Mouse (Mus musculus) lung, postnatal 4 days (tissue): ENCODE measurements at regions not wholly inside any gene's neighbourhood (a gene's known extent, or its start where the extent isn't known, plus 50 kb on each side); places are given as distances from the start of the nearest gene placed in this dataset.

Experiments used
- DNase-seq, 2 experiments: peaks; one replicate each; pipeline ENCODE4 v3.0.0; 2021

DNA sequence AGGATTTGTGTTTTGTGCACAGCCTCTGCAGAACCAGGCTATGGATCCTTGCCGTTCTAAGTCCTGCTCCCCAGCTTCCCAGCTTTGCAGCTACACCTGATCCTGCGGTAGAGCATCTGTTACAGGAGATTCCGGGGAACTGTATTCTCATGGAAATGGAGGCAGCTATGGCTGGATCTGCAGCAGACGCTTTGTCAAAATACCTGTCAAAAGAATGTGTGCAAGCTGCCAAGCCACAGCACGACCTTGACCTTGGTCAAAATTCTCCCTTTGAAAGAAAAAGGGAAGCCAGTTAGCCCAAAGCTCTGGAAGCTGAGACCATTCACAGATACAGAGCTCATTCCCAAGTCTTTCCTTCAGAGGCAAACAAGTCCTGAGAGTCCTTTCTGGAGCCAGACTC lies 255.3 kb downstream of the Med13l start:
- no peak for DNase-seq

DNA sequence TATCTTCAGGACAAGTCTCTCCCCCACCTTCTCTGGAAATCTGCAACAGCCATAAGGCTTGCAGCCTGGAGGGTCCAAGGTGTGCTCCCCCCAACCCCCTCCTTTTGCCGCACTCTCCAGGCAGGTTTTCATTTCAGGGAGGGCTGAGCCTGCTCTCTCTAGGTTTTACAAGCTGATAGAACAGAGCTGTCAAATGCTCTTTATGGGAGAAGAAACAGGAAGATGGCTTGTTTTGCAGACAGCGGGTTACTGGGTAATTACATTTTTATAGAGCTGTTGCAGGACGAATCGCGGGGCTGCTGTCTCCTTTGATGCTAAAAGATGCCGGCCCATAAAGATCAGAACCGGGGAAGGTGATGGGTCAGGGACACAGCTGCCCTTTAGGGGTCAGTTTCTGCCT lies 257.8 kb downstream of the Med13l start:
- no peak for DNase-seq

DNA sequence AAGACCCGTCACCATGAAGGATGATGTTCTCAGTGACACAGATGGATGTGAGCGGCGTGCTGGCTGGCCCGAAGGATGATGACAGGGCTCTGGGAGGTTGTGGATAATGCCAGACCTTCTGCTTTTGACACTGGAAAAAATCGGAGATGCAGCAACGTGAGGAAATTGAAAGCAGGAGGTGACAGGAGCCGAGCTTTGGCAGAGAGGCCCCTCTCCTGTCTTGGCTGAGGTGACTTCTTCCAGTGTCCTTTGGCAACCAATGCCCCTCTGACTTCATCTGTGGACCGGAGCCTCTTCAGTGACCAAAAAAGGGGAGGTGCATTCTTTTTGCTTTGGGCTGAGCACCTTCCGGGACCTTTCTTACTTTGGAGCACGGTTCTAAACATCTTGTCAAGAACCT lies 264.3 kb downstream of the Med13l start:
- peak in 1 of 2 experiments; percentile 27 for DNase-seq

DNA sequence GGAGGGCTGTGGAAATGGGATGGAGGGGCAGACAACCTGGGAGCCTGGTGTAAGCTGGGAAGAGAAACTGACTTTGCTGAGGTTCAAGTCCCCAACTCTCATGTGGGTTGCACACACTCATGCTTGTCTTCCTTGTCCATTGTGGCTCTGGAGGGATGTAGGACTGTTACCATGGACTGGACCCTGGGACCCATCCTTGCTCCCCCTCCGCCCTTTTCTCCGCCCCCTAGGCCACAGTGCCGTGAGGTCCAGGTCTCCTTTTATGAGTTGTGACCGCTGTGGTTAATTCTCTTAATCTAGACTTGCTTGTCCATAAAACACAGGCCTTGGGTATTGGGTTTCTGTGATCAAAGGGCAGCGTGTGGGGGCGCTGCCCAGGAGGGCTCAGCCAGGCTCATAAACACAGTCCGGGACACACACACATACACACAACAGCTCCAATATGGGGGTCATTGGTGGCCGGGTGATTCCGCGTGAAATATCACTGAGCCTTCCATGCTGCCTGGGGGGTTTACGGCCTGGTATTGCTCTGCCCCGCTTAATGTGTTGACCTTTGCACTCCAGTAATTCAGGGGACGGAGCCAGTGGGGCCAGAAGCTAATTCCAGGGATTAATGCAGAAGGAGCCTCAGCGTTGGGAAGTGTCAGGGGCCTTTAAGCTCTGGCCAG lies 268.7 kb downstream of the Med13l start:
- DNase-seq: no peak

DNA sequence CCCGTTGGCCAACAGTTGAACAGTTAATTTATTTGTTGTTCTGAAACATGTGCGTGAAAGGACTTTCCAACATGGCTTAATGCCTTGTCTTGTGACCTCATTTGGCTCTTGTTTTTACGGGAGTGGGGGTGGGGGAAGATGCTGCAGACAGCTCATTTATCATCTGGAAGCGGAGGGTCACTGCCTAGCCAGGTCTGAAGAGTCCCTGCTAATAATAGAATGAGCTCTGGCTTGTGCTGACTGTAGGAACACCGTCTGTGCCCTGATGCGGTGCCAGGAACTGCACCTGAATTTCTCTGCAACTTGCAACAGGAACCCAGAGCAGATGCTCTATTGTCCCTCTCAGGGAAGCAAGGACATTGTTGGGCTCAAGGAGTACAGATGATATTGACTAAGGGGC lies 272.2 kb downstream of the Med13l start:
- no peak for DNase-seq

DNA sequence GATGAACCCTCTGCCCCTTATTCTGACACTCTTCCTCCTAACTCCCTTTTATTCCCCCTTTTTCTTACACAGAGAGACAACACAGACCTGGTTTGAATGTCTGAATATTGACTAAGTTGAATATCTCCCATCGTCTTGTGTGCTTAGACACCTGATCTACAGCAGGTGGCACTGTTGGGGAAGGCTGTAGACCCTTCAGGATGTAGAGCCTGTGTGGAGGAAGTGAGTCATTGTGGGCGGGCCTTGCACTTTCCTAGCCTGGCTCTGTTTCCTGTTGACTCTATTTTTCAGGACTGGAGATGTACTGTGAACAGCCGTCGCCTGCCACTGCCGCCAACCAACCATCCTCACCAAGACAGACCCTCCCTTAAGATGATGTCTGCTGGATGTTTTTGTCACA lies 273.6 kb downstream of the Med13l start:
- DNase-seq: no peak

DNA sequence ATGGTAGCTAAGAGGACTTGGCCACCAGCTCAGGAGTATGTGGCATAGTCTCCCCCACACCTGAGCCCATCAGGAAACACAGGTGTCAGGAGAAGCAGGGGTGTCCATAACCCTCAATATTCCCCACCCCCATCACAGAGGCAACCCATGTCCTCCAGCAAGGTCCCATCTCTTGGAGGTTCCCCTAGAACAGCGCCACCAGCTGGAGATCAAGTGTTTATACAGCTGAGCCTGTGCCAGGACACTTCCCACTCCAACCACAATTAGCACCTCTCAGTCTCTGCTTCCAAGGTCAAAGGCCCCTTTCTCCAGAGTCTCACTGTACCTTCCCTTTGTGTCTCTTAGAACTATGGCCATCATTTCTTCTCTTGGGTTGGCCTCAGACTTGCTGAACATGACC lies 276.5 kb downstream of the Med13l start:
- no peak for DNase-seq

DNA sequence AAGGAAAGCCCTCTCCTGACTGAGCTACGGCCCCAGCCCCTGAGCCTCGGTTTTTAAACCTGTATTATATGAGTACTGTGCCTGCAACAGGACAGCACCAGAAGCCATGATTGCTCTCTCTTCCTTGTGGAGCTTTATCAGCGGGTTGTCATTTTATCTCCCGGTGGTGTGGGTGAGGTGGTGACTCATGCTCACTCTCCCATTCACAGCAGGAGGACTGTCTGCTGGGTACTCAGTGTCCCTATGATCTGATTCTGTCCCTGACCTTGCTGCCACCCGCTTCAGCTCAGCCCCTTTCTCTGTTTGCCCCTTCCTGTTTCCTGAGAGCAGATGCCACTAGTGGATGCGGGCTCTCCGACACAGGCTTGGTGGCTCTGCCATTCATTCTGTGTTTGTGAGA lies 277.9 kb downstream of the Med13l start:
- no peak for DNase-seq

DNA sequence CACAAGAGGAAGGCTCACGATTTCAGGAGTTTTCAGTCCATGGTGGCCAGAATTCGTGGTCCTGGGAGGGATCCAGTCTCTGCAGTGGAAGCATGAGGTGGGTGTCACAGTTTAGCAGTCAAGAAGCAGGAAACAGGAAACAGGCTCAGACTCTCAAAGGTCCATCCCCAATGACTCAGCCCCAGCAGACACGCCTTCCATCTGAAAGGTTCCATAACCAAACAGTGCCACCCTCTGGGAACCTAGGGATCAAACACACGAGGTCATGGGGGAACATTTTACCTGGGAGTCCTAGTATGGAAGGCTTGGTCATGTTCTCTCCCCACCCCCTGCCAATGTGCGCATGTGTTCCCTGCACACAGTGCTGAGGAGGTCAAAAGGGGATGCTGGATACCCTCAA lies 279.4 kb downstream of the Med13l start:
- DNase-seq: no peak

DNA sequence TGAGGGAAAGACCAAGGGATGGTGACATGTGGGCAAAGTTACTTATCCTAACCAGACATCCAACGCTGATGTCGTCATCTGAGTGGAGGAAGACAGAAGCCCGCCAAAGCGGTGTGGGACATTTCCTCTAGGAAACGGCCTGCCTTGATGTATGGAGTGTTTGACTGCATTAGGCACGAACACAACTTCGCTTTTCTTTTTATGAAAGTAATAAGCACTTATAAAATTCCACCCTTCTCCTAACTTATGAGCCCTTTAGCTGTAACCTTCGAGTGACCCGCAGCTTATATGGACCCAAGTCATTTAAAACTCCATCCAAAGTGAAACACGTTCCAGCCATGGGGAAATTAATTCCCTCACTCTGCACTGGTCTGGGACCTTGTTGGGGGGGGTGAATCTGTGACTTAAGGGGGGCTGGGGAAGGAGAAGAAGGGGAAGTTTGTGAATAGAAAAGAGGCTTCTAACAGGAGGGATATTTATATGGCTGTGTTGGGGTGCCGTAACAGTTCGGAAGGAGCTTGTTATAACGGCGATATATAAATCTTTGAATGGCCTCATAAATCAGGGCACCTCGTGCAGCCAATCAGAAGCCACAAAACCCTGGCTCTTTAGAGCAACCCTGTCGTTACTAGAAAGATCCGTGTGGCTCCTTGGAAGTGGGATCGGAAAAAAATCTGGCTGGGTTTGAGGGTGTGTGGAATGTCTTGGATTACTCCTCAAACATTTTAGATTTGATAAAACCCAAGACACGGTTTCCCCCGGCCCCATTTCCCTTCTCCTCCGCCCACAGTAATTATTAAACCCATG lies 280.9 kb downstream of the Med13l start:
- DNase-seq: peak in 1 of 2 experiments; percentile 10

DNA sequence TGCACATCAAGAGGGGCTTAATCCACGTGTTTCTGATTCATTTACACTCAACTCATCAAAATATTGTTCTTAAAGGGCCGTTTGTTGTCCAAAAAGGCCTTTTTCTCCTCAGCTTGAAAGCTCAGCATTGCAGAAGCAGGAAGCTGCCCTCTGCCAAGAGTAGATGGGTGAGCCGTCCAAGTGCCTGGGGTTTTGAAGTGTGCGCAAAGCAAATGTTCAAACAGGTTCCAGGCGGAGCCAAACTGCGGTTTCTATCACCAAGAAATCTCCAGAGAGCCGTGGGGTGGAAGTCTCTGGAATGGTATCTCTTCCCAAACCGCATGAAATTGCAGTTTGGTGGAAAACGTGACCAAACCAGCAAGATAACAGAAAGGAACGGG lies 281.5 kb downstream of the Med13l start:
- peak; percentile 27 to 52 for DNase-seq

DNA sequence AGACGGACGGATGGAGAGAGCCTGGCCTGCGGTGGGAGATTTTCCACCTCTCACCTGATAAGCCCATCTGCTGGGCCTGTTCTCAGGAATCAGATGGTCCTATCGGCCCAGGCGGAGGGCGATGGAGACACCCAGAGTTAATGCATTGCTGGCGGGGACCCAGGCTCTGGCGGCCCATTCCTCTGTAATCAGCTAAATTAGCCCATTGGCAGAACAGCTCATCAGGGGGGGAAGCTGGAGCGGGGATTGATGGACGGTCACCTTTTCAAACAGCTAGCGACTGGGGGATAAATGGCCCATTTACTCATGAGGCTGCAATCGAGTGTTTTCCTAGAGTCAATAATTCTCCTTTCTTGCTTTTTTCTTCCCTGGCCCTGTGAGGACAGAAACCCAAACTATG lies 296.5 kb downstream of the Med13l start:
- DNase-seq: no peak

DNA sequence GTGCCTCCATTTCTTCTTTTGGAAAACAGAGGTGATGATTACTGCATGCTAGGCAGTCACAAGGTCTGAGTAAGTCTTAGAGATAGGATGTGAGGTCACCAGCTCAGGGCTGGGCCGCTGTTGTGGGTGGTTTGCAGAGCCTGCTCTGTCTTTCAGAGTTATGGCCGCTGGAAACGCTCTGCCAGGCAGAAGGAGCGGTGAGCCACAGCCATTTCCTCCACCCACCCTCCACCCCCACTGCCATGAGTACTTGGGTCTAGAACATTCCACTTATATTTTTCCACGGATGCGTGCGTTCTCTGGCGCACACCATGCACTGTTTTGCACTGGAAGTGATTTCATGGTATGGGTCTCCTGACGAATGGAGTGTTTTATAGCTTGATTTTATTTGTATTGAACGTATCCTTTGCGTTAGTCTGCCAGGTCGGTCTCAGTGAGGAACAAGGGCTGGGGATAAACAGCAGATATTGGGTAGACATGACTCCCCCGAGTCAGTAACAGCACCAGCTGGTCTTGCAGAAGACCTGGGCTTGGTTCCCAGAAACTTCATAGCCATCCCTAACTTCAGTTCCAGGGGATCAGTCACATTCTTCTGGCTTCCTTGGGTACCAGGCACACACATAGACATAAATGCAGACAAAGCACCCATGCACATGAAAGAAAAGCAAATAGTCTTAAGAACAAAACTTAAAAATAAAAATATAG lies 300.8 kb downstream of the Med13l start:
- DNase-seq: no peak

DNA sequence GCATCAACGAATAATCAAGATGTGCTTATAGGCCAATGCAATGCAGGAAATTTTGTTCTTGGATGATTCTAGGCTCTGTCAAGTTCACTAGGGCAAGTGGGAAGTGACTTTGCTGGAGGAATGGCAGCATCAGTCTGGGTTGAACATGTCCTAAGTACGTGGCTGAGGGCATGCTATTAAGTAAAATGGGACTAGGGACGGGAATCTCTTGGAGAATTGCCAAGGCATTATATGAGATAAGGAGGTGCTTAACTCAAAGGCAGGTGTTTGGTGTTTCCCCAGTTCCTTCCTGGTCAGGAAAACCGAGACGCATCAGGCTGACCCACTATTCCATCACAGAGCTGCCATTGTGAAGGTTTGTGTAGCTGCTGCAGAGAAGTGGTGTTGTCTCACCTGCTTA lies 307.0 kb downstream of the Med13l start:
- no peak for DNase-seq

DNA sequence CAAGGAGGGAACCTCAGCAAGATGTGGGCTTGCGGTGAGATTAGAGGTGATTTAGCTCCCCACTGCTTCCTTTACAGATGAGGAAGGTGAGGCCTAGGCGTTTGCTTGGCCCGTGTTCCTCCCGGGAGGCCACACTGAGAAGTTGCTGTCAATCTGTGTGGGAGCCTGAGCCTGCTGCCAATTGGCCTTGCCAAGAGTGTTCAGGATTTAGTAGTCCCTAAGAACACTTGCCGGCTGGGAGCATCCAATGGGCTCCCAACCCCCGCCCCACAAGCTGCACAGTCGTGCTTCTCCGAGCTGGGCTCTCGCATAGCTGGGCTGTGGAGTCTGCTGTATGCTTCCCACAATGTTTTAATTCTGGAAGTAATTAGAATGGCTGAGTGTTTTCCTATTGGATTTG lies 308.9 kb downstream of the Med13l start:
- DNase-seq: no peak

DNA sequence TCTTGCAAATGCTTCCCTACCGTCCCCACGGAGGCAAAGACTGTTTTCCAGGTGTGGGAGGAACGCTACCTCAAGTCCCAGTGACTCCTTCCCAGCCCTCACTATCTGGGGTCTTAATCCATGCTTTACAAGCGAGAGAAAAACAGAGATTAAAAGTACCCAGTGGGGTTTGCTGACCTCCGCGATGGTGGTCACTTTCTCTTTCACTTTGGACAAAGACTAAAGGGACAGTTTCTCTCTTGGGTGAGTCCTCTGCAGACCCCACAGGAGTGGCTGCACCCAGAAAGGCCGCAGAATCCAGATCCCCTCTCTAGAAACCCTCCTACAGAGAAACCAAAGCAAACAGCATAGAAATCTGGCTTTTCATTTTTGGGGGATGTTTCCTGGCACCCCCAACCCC lies 313.4 kb downstream of the Med13l start:
- DNase-seq: peak in 1 of 2 experiments; percentile 9

DNA sequence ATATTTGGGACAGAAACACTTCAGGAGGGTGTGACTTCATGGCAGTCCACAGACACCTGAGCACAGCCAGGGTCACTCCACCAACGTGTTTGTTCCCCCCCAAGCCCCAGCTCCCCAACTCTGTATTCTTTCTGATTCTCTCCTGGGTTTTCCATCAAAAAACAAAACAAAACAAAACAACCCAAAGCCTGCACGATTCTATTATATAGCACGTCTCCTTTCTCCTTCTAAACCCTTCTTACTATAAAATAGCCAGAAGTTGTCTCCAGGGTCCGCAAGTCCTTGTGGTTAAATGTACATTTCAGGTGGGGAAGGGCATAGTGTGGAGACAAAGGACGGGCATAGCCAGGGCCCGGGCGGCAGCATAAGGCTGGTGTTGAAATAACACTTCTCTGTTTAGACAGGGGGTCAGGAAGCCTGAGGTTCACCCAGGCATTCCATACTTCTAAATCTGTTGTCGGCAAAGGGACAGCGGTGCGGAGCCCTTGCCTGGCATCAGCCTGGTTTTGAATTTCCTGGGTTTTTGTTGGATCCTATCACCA lies 314.7 kb downstream of the Med13l start:
- DNase-seq: peak in 1 of 2 experiments; percentile 13

DNA sequence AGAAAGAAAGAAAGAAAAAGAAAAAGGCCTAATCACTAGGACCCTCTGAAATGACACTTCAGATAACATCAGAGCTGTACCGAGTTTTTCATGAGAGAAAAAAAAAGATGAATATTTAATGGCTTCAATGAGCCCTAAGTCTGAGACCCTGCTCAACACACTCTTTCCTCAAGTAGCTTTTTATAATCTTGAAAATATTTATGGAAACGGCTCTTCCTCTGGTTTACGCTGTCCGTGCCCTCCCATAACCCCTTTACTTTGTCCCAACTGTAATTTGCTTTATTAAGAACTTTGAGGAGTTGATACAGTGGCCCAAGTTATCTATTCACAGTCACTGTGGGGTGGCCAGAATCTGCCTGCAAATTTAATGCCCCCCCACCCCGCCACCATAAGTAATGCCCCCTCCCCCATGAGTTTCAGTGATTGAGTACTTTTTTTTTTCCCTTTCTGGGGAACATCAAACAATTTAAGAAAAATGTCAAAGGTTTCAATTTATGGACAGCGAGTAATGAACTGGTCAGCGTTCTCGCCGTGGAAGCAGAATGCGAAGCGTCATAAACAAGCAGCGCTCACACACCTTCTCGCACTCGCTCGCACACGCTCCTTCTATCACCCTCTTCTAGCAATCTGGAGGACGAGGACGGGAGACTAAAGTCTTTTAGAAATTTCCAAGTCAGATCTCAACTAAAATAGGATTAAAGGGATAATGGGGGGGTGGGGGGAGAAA lies 316.3 kb downstream of the Med13l start:
- DNase-seq: no peak

DNA sequence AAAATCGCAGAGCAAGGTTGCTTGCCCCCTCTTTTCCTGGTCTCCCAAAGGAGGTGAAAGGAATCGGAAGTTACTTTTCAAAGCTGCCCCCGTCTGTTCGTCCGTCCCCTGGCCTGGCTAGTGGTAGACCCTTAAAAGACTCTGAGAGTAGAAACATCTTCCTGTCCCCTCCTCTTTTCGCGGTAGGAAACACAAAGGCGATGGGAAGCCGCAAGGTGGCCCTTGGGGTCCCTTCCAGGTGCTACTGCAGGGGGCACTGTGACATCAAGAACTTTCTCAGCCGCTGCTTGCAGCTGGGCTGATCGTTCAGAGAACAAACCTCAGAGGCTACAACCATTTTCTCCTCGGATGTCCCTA lies 316.8 kb downstream of the Med13l start:
- peak; percentile 71 to 73 for DNase-seq

DNA sequence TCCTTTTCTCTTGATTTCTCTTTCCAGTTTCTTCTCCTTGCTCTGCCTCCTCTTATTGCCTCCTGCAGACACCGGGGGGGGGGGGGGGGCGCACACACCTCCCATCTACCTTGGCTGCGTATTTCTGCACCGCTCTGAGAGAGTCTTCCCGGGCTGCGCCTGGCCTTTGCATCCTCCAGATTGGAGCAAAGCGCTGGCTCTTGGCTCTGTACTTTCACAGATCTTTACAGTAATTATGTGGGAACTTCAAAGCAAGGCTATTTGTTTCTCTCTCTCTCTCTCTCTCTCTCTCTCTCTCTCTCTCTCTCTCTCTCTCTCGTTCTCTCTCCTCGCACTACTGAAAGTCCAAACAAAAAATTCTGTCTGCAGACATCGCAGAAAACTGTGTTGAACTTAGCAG lies 317.4 kb downstream of the Med13l start:
- no peak for DNase-seq

DNA sequence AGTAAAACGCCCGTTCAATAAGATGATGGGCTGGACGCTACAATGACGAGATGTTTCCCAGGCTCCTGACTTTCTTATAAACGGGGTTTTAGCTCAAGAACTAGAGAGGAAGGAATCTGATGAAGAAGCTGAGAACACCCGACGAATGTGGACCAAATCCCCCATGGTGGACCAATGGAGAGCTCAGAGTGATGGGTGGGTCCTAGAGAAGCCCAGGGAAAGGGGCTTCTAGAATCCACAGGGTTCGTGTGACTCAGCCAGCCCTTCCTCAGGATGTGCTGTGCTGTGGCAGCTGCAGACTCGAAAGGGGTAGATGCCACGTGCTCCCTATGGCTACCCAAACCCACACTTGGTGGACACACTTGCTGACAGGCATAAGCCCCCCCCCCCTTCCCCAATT lies 318.2 kb downstream of the Med13l start:
- DNase-seq: no peak

DNA sequence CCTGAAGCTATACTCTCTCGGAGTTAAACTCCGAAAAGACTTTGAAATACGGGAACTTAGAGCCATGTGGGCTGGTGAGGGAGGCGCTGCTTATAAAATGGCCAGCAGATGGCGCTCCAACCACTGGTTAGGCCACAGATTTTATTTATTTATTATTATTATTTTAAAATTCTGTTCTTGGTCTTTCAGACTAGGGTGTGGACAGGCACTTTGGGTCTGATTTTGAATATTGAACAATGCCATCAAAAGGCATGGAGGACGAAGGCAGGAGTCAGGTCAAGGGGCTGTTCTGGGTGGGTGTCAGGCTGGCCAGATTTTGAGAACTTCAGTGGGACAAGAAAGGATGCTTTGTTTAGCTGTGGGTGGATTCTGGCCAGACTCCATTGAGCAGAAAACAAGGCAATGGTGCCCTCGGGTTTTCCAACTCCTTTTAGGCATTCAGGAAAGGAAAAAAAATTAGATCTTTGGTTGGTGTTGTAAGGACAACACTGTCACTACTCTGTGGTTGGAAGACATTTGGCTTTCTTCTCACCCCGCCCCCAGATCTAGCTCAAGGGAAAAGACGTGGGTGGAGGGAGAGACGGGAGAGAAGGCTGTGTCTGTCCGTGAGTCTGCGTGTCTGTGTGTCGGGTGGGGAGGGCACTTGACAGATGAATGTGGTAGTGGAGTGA lies 319.5 kb downstream of the Med13l start:
- DNase-seq: peak; percentile 78 to 83

DNA sequence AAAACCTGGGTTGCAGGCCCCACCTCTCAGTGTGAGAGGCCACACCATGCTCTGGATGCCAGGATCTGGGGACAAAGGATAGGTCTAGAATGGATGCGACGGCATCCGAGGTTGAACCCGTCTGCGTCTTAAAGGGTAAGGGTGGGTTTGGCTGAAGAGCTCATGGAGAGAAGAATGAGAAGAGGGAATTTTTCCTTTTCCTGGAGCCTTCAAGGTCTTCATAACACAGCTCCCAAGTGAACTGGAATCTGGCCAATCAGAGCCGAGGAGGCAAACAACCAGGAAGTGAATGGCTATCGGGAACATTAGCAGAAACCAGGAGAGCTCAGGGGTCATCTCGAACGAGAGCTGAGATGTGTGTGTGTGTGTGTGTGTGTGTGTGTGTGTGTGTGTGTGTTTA lies 320.1 kb downstream of the Med13l start:
- peak; percentile 26 to 50 for DNase-seq
